Mouse (Mus musculus) kidney, embryonic 14.5 days (tissue): ENCODE data around the gene Rgs2. TPM values are rescaled to one million over a fixed set of nuclear protein-coding genes. Genes with fewer than 3 reads are reported as not detected.
A peak's percentile ranks its signal among the peaks of the same experiment; 100 is the strongest.

Experiments used
- ATAC-seq: fragments of 200-750 bp; cut with Nextera tagmentation; 2 replicates; pipeline ENCODE4 v1.8.0; 2017; ENCODE audit warnings: moderate number of reproducible peaks, mild to moderate bottlenecking, moderate TSS enrichment, moderate library complexity; ENCODE audit not compliant: low FRiP score, low TSS enrichment
- H3K27ac ChIP-seq: fragments of 300-500 bp; sonication (generic); 2 replicates; pipeline ENCODE4 v1.5.1; 2014; ENCODE audit warnings: low read depth, mild to moderate bottlenecking, low read length, moderate library complexity, mixed read lengths
- H3K27me3 ChIP-seq: fragments of 300-500 bp; sonication (generic); 2 replicates; pipeline ENCODE4 v1.6.1; 2014; ENCODE audit warnings: mild to moderate bottlenecking, low read length; ENCODE audit not compliant: control insufficient read depth, insufficient read depth
- H3K36me3 ChIP-seq: fragments of 300-500 bp; sonication (generic); 2 replicates; pipeline ENCODE4 v1.6.1; 2014; ENCODE audit warnings: low read length, mixed read lengths; ENCODE audit not compliant: control insufficient read depth, insufficient read depth
- H3K4me1 ChIP-seq: fragments of 300-500 bp; sonication (generic); 2 replicates; pipeline ENCODE4 v1.6.1; 2014; ENCODE audit warnings: low read length, mixed read lengths; ENCODE audit not compliant: control insufficient read depth, insufficient read depth
- H3K4me2 ChIP-seq: fragments of 300-500 bp; sonication (generic); replicated peaks from 2 replicates; pipeline ENCODE4 v1.6.1; 2014; ENCODE audit warnings: low read depth, mild to moderate bottlenecking, low read length
- H3K4me3 ChIP-seq: fragments of 300-500 bp; sonication (generic); 2 replicates; pipeline ENCODE4 v1.5.1; 2014; ENCODE audit warnings: mild to moderate bottlenecking, low read length
- H3K9ac ChIP-seq: fragments of 300-500 bp; sonication (generic); 2 replicates; pipeline ENCODE4 v1.6.1; 2014; ENCODE audit warnings: low read depth, mild to moderate bottlenecking, low read length, moderate library complexity
- H3K9me3 ChIP-seq: fragments of 300-500 bp; sonication (generic); 2 replicates; pipeline ENCODE4 v1.6.1; 2016; ENCODE audit warnings: low read length; ENCODE audit not compliant: control insufficient read depth
- WGBS: fragments of 180-500 bp; shearing (Covaris S2); extraction: QIAGEN DNeasy Blood & Tissue Kit; methylation state at CpG from one replicate; pipeline ENCODE4 v1.1.7; 2014; 5-methylcytosine and 5-hydroxymethylcytosine counted together
- polyA plus RNA-seq: library from polyadenylated mRNA; unstranded; fragments of >200 nt; fragmentation: Nextera tagmentation; extraction: Ambion mirVana; gene quantifications from 2 replicates; pipeline ENCODE4 v1.2.1, GENCODE M21; 2014

The Rgs2 gene
- polyA plus RNA-seq, 1 experiment from 2014 or later = 26.3 TPM

- Histone ChIP-seq H3K4me1 (no peaks in the 10 kb centered on the region), H3K27ac (no peak overlapping the region), H3K4me3 (no peak overlapping the region; the same call in 1 of the 2 replicates), H3K27me3 (no peaks in the 10 kb centered on the region), H3K4me2 (peak overlapping the region; percentile 33), H3K9ac (no peak overlapping the region; the same call in 1 of the 2 replicates), H3K9me3 (no peaks in the 10 kb centered on the region), H3K36me3 (no peaks in the 10 kb centered on the region; the same call in 1 of the 2 replicates)
- WGBS = 4% methylated on average over 8 of the region's 8 CpGs
- ATAC-seq = peak; percentile 13; the same call in 1 of the 2 replicates
These were observed 2.6 kb upstream of the Rgs2 start for GRCm38 (mm10) chr1:144006542-144006941.

- no peak overlapping the region for H3K4me2 ChIP-seq
- no peak overlapping the region for H3K27ac ChIP-seq
- H3K27me3 ChIP-seq = no peaks in the 10 kb centered on the region
- no peaks in the 10 kb centered on the region for H3K9me3 ChIP-seq
- no peak overlapping the region for H3K9ac ChIP-seq
- H3K4me1 ChIP-seq = 0 out of 2 replicates have a peak, but pooled peaks cover 2% of the 10 kb centered on the region
- no peak overlapping the region for H3K4me3 ChIP-seq
- no peak for ATAC-seq
- no peaks in the 10 kb centered on the region; the same call in 1 of the 2 replicates for H3K36me3 ChIP-seq
These were observed 1.7 kb upstream of the Rgs2 start for GRCm38 (mm10) chr1:144005648-144006047.

- no peak for ATAC-seq
- Histone ChIP-seq H3K27ac (no peak overlapping the region), H3K36me3 (no peaks in the 10 kb centered on the region; the same call in 1 of the 2 replicates), H3K9ac (peak overlapping the region; percentile 51), H3K4me1 (0 out of 2 replicates have a peak, but pooled peaks cover 2% of the 10 kb centered on the region), H3K4me2 (peak overlapping the region; percentile 69), H3K4me3 (peak overlapping the region; percentile 66), H3K27me3 (no peaks in the 10 kb centered on the region), H3K9me3 (no peaks in the 10 kb centered on the region)
- WGBS = under 1% methylated on average over 9 of the region's 9 CpGs
These were observed 780 bp upstream of the Rgs2 start for GRCm38 (mm10) chr1:144004741-144005140.

GRCm38 (mm10) chr1:144003416-144003815 is 545 bp downstream of the Rgs2 start:
- no peak overlapping the region; the same call in 1 of the 2 replicates for H3K27ac ChIP-seq
- H3K9ac ChIP-seq = peak overlapping the region; percentile 51; the same call in 1 of the 2 replicates
- H3K36me3 ChIP-seq = no peaks in the 10 kb centered on the region; the same call in 1 of the 2 replicates
- H3K4me1 ChIP-seq = 0 out of 2 replicates have a peak, but pooled peaks cover 2% of the 10 kb centered on the region
- WGBS = 8% methylated on average over 10 of the region's 10 CpGs
- ATAC-seq = no peak; the same call in 1 of the 2 replicates
- H3K9me3 ChIP-seq = no peaks in the 10 kb centered on the region
- peak overlapping the region; percentile 66 for H3K4me3 ChIP-seq
- no peaks in the 10 kb centered on the region for H3K27me3 ChIP-seq
- peak overlapping the region; percentile 69 for H3K4me2 ChIP-seq

GRCm38 (mm10) chr1:144002715-144003066 is 1.3 kb downstream of the Rgs2 start:
- Histone ChIP-seq H3K36me3 (no peaks in the 10 kb centered on the region; the same call in 1 of the 2 replicates), H3K4me3 (peak overlapping the region; percentile 66), H3K9ac (no peak overlapping the region), H3K4me1 (0 out of 2 replicates have a peak, but pooled peaks cover 2% of the 10 kb centered on the region), H3K27me3 (no peaks in the 10 kb centered on the region), H3K4me2 (peak overlapping the region; percentile 69; the same call in 1 of the 2 replicates), H3K27ac (no peak overlapping the region), H3K9me3 (no peaks in the 10 kb centered on the region)
- WGBS = 57% methylated on average over 4 of the region's 4 CpGs
- no peak for ATAC-seq

- Histone ChIP-seq H3K27ac (no peak overlapping the region), H3K36me3 (no peaks in the 10 kb centered on the region; the same call in 1 of the 2 replicates), H3K9me3 (no peaks in the 10 kb centered on the region), H3K9ac (no peak overlapping the region), H3K4me3 (peak overlapping the region; percentile 66; the same call in 1 of the 2 replicates), H3K4me2 (peak overlapping the region; percentile 69; the same call in 1 of the 2 replicates), H3K4me1 (0 out of 2 replicates have a peak, but pooled peaks cover 2% of the 10 kb centered on the region), H3K27me3 (no peaks in the 10 kb centered on the region)
- no peak for ATAC-seq
- WGBS = 75% methylated on average over 6 of the region's 6 CpGs
These were observed 1.8 kb downstream of the Rgs2 start for GRCm38 (mm10) chr1:144002036-144002714.

- ATAC-seq = no peak
- Histone ChIP-seq H3K27me3 (no peaks in the 10 kb centered on the region), H3K27ac (no peak overlapping the region), H3K4me2 (no peak overlapping the region), H3K9me3 (no peaks in the 10 kb centered on the region), H3K4me3 (no peak overlapping the region), H3K4me1 (0 out of 2 replicates have a peak, but pooled peaks cover 2% of the 10 kb centered on the region), H3K9ac (no peak overlapping the region), H3K36me3 (no peaks in the 10 kb centered on the region; the same call in 1 of the 2 replicates)
- WGBS = 89% methylated on average over 4 of the region's 4 CpGs
These were observed 3.7 kb downstream of the Rgs2 start for GRCm38 (mm10) chr1:144000246-144000645.

- Histone ChIP-seq H3K4me2 (no peak overlapping the region), H3K4me1 (0 out of 2 replicates have a peak, but pooled peaks cover 2% of the 10 kb centered on the region), H3K9me3 (no peaks in the 10 kb centered on the region), H3K36me3 (no peaks in the 10 kb centered on the region; the same call in 1 of the 2 replicates), H3K27ac (no peak overlapping the region), H3K27me3 (no peaks in the 10 kb centered on the region), H3K4me3 (no peak overlapping the region), H3K9ac (no peak overlapping the region)
- ATAC-seq = no peak
- 71% methylated on average over 7 of the region's 7 CpGs for WGBS
These were observed 4.5 kb downstream of the Rgs2 start for GRCm38 (mm10) chr1:143999371-143999920.

GRCm38 (mm10) chr1:143993026-143993425 is 10.9 kb downstream of the Rgs2 start:
- no peak for ATAC-seq
- no peaks in the 10 kb centered on the region for H3K27me3 ChIP-seq
- H3K36me3 ChIP-seq = no peaks in the 10 kb centered on the region
- H3K4me3 ChIP-seq = no peak overlapping the region
- no peak overlapping the region for H3K27ac ChIP-seq
- 74% methylated on average over 1 of the region's 1 CpGs for WGBS
- no peaks in the 10 kb centered on the region for H3K4me1 ChIP-seq
- H3K4me2 ChIP-seq = no peak overlapping the region
- H3K9ac ChIP-seq = no peak overlapping the region
- H3K9me3 ChIP-seq = no peaks in the 10 kb centered on the region
